Mouse (Mus musculus) myocyte (in vitro differentiated cells): ENCODE results near the gene Pten. TPM values are rescaled to one million over a fixed set of nuclear protein-coding genes. Genes with fewer than 3 reads are reported as not detected.

Experiments
- H3K27me3 ChIP-seq: one replicate; pipeline ENCODE4 v1.6.1; 2011; ENCODE audit not compliant: control insufficient read depth, insufficient read depth, insufficient read length
- H3K36me3 ChIP-seq: one replicate; pipeline ENCODE4 v1.6.1; 2011; ENCODE audit not compliant: control insufficient read depth, insufficient read depth
- H3K4me2 ChIP-seq: one replicate; pipeline ENCODE4 v1.6.1; 2011; ENCODE audit warnings: low read depth, control low read depth
- H3K4me3 ChIP-seq: one replicate; pipeline ENCODE4 v1.5.1; 2011; ENCODE audit warnings: mild to moderate bottlenecking, control low read depth, moderate library complexity
- H3K79me2 ChIP-seq: one replicate; pipeline ENCODE4 v1.6.1; 2011; ENCODE audit not compliant: control insufficient read depth, insufficient read depth
- H3ac ChIP-seq: one replicate; pipeline ENCODE4 v1.6.1; 2011; ENCODE audit not compliant: control insufficient read depth, insufficient read length
- CEBPB ChIP-seq: IDR thresholded peaks from 2 replicates; pipeline ENCODE4 v1.6.1; 2011; ENCODE audit warnings: mild to moderate bottlenecking, moderate library complexity; ENCODE audit not compliant: poor library complexity, insufficient read depth, severe bottlenecking
- E2F4 ChIP-seq: IDR thresholded peaks from one replicate; pipeline ENCODE4 v1.6.1; 2011; ENCODE audit warnings: mild to moderate bottlenecking, control low read depth, moderate library complexity; ENCODE audit not compliant: insufficient read depth
- MAX ChIP-seq: IDR thresholded peaks from one replicate; pipeline ENCODE4 v1.6.1; 2011; ENCODE audit warnings: low read depth, mild to moderate bottlenecking, control low read depth
- MYOD1 ChIP-seq, 3 experiments: IDR thresholded peaks; one replicate each; pipeline ENCODE4 v1.6.1; 2011; ENCODE audit warnings: control low read depth in 2 of 3, low read depth in 2 of 3, mild to moderate bottlenecking in 2 of 3, moderate library complexity in 1 of 3; ENCODE audit not compliant: insufficient read length in 2 of 3, control insufficient read depth in 1 of 3
- MYOG ChIP-seq, 3 experiments: IDR thresholded peaks; one replicate each; pipeline ENCODE4 v1.6.1; 2011; ENCODE audit warnings: control low read depth in 2 of 3, low read depth in 2 of 3, mild to moderate bottlenecking in 2 of 3; ENCODE audit not compliant: insufficient read length in 2 of 3, control insufficient read depth in 1 of 3, insufficient read depth in 1 of 3
- POLR2A ChIP-seq: IDR thresholded peaks from one replicate; pipeline ENCODE4 v1.6.1; 2011; ENCODE audit warnings: low read depth, mild to moderate bottlenecking, control low read depth, moderate library complexity; ENCODE audit not compliant: insufficient read length
- POLR2AphosphoS2 ChIP-seq: IDR thresholded peaks from one replicate; pipeline ENCODE4 v1.6.1; 2011; ENCODE audit warnings: low read depth, control low read depth; ENCODE audit not compliant: insufficient read length
- REST ChIP-seq: IDR thresholded peaks from one replicate; pipeline ENCODE4 v1.6.1; 2011; ENCODE audit warnings: mild to moderate bottlenecking, control low read depth, moderate library complexity; ENCODE audit not compliant: insufficient read depth, insufficient read length
- SRF ChIP-seq: IDR thresholded peaks from one replicate; pipeline ENCODE4 v1.6.1; 2011; ENCODE audit warnings: low read depth; ENCODE audit not compliant: control insufficient read depth, insufficient read length
- TCF12 ChIP-seq: IDR thresholded peaks from one replicate; pipeline ENCODE4 v1.6.1; 2011; ENCODE audit warnings: mild to moderate bottlenecking, control low read depth; ENCODE audit not compliant: poor library complexity, insufficient read depth, severe bottlenecking
- TCF3 ChIP-seq: IDR thresholded peaks from one replicate; pipeline ENCODE4 v1.6.1; 2011; ENCODE audit warnings: low read depth, control low read depth; ENCODE audit not compliant: insufficient read length
- USF1 ChIP-seq: IDR thresholded peaks from one replicate; pipeline ENCODE4 v1.6.1; 2011; ENCODE audit warnings: low read depth, mild to moderate bottlenecking, control low read depth, moderate library complexity
- polyA plus RNA-seq: library from polyadenylated mRNA; unstranded; fragments of >200 nt; fragmentation: generic; extraction: Trizol; gene quantifications from one replicate; pipeline ENCODE4 v1.2.1, GENCODE M21; 2012; ENCODE audit warnings: missing spikeins

Gene Pten
- polyA plus RNA-seq, 1 experiment, result 8.9 TPM

- no peaks in the 10 kb centered on the region for H3K36me3 ChIP-seq
Measured at GRCm38 (mm10) chr19:32848041-32848440, 90.7 kb downstream of the Pten start.

GRCm38 (mm10) chr19:32852306-32852705 lies 95.0 kb downstream of the Pten start:
- Histone ChIP-seq H3K4me3 (no peak overlapping the region), H3K27me3 (no peaks in the 10 kb centered on the region), H3K79me2 (no peaks in the 10 kb centered on the region), H3K36me3 (no peaks in the 10 kb centered on the region), H3ac (no peak overlapping the region), H3K4me2 (no peak overlapping the region)
- TF ChIP-seq SRF (no peak), POLR2AphosphoS2 (no peak), POLR2A (no peak), CEBPB (no peak), TCF12 (no peak), REST (no peak), MYOG (IDR thresholded peaks at IDR 0.05; ENCODE audit: control insufficient read depth in 1 of 3, insufficient read depth in 1 of 3, insufficient read length in 2 of 3, low read depth in 2 of 3) (no peak), MYOD1 (IDR thresholded peaks at IDR 0.05; ENCODE audit: control insufficient read depth in 1 of 3, insufficient read length in 2 of 3, low read depth in 2 of 3) (no peak), TCF3 (no peak), MAX (no peak), USF1 (no peak), E2F4 (no peak)

More at GRCm38 (mm10) chr19:32848041-32848440, 90.7 kb downstream of the Pten start:
- TF ChIP-seq CEBPB, result no peak
- Histone ChIP-seq H3K4me2 (no peak overlapping the region), H3K4me3 (no peak overlapping the region), H3K27me3 (no peaks in the 10 kb centered on the region), H3ac (no peak overlapping the region), H3K79me2 (no peaks in the 10 kb centered on the region)

GRCm38 (mm10) chr19:32861675-32862575 lies 104.6 kb downstream of the Pten start:
- Histone ChIP-seq H3K4me2 (no peak overlapping the region), H3ac (no peak overlapping the region), H3K79me2 (no peaks in the 10 kb centered on the region), H3K36me3 (no peaks in the 10 kb centered on the region), H3K27me3 (no peaks in the 10 kb centered on the region), H3K4me3 (no peak overlapping the region)
- TF ChIP-seq USF1 (no peak), TCF3 (no peak), TCF12 (no peak), POLR2A (no peak), E2F4 (no peak), MAX (no peak), SRF (no peak), MYOD1 (IDR thresholded peaks at IDR 0.05; ENCODE audit: control insufficient read depth in 1 of 3, insufficient read length in 2 of 3, low read depth in 2 of 3) (no peak), MYOG (IDR thresholded peaks at IDR 0.05; ENCODE audit: control insufficient read depth in 1 of 3, insufficient read depth in 1 of 3, insufficient read length in 2 of 3, low read depth in 2 of 3) (no peak)

GRCm38 (mm10) chr19:32866765-32867164 lies 109.5 kb downstream of the Pten start:
- Histone ChIP-seq H3K27me3 (no peaks in the 10 kb centered on the region), H3K36me3 (no peaks in the 10 kb centered on the region), H3K4me3 (no peak overlapping the region), H3K79me2 (no peaks in the 10 kb centered on the region), H3K4me2 (no peak overlapping the region), H3ac (no peak overlapping the region)
- no peak for TF ChIP-seq POLR2AphosphoS2
- TF ChIP-seq MYOD1 (IDR thresholded peaks at IDR 0.05; ENCODE audit: control insufficient read depth in 1 of 3, insufficient read length in 2 of 3, low read depth in 2 of 3), result no peak
- no peak for TF ChIP-seq CEBPB
- TF ChIP-seq POLR2A, result no peak
- TF ChIP-seq REST, result no peak
- TF ChIP-seq E2F4, result no peak
- TF ChIP-seq SRF, result no peak

- Histone ChIP-seq H3K79me2 (no peaks in the 10 kb centered on the region), H3K4me3 (no peak overlapping the region), H3K36me3 (no peaks in the 10 kb centered on the region), H3ac (no peak overlapping the region), H3K27me3 (no peaks in the 10 kb centered on the region), H3K4me2 (no peak overlapping the region)
- TF ChIP-seq POLR2AphosphoS2, result no peak
- TF ChIP-seq MYOG (IDR thresholded peaks at IDR 0.05; ENCODE audit: control insufficient read depth in 1 of 3, insufficient read depth in 1 of 3, insufficient read length in 2 of 3, low read depth in 2 of 3), result no peak
- TF ChIP-seq TCF12, result no peak
- TF ChIP-seq E2F4, result no peak
- TF ChIP-seq TCF3, result no peak
- TF ChIP-seq CEBPB, result no peak
- TF ChIP-seq SRF, result no peak
- TF ChIP-seq REST, result no peak
- no peak for TF ChIP-seq USF1
- TF ChIP-seq POLR2A, result no peak
- no peak for TF ChIP-seq MAX
- TF ChIP-seq MYOD1 (IDR thresholded peaks at IDR 0.05; ENCODE audit: control insufficient read depth in 1 of 3, insufficient read length in 2 of 3, low read depth in 2 of 3), result no peak
Measured at GRCm38 (mm10) chr19:32867181-32867897, 110.0 kb downstream of the Pten start.
